Mouse (Mus musculus) urinary bladder, postnatal 10 days (tissue): ENCODE data around the gene Trpm8.

ENCODE experiments used
- DNase-seq: peaks from one replicate; pipeline ENCODE4 v3.0.0; 2022; ENCODE audit warnings: low spot score

Gene Trpm8

GRCm38 (mm10) chr1:88355681-88356080 is 78.2 kb downstream of the Trpm8 start:
- no peak for DNase-seq

GRCm38 (mm10) chr1:88356616-88357015 is 79.2 kb downstream of the Trpm8 start:
- DNase-seq: no peak

GRCm38 (mm10) chr1:88357458-88358090 is 80.1 kb downstream of the Trpm8 start:
- DNase-seq: no peak

GRCm38 (mm10) chr1:88358102-88358654 is 80.7 kb downstream of the Trpm8 start:
- DNase-seq: no peak

GRCm38 (mm10) chr1:88361085-88361484 is 83.6 kb downstream of the Trpm8 start:
- no peak for DNase-seq

GRCm38 (mm10) chr1:88366881-88367644 is 89.6 kb downstream of the Trpm8 start:
- no peak for DNase-seq

GRCm38 (mm10) chr1:88378446-88378845 is 101.0 kb downstream of the Trpm8 start:
- no peak for DNase-seq

- DNase-seq: no peak
Measured at GRCm38 (mm10) chr1:88391632-88392031, 114.2 kb downstream of the Trpm8 start.

GRCm38 (mm10) chr1:88393321-88393720 is 115.9 kb downstream of the Trpm8 start:
- no peak for DNase-seq

GRCm38 (mm10) chr1:88403378-88403777 is 125.9 kb downstream of the Trpm8 start:
- DNase-seq: no peak

GRCm38 (mm10) chr1:88406078-88406806 is 128.8 kb downstream of the Trpm8 start:
- DNase-seq: no peak

GRCm38 (mm10) chr1:88406807-88407198 is 129.3 kb downstream of the Trpm8 start, which contains the start of gene Spp2:
Gene Spp2 (plus strand): TSS chr1:88406961.
- DNase-seq: no peak

GRCm38 (mm10) chr1:88408340-88408739 is 130.9 kb downstream of the Trpm8 start:
- DNase-seq: no peak

- DNase-seq: no peak
Measured at GRCm38 (mm10) chr1:88412013-88412412, 134.6 kb downstream of the Trpm8 start.

- no peak for DNase-seq
Measured at GRCm38 (mm10) chr1:88418943-88419342, 141.5 kb downstream of the Trpm8 start.

- DNase-seq: no peak
Measured at GRCm38 (mm10) chr1:88422045-88422444, 144.6 kb downstream of the Trpm8 start.

GRCm38 (mm10) chr1:88422846-88423395 is 145.5 kb downstream of the Trpm8 start:
- no peak for DNase-seq

- DNase-seq: peak; percentile 52
Measured at GRCm38 (mm10) chr1:88424602-88425252, 147.3 kb downstream of the Trpm8 start.

- DNase-seq: no peak
Measured at GRCm38 (mm10) chr1:88427987-88428741, 150.7 kb downstream of the Trpm8 start.

GRCm38 (mm10) chr1:88429413-88429812 is 152.0 kb downstream of the Trpm8 start:
- no peak for DNase-seq

GRCm38 (mm10) chr1:88431262-88431661 is 153.8 kb downstream of the Trpm8 start:
- no peak for DNase-seq
